Mouse (Mus musculus) inflammation-experienced regulatory T-cells, adult 16 weeks (primary cell): ENCODE results near the gene BC024063. TPM values are rescaled to one million over a fixed set of nuclear protein-coding genes. Genes with fewer than 3 reads are reported as not detected.

Experiments used
- polyA plus RNA-seq: library from polyadenylated mRNA; unstranded; fragments of 100-300 nt; shearing (Covaris generic); gene quantifications from one replicate; pipeline ENCODE4 v1.2.1, GENCODE M21; 2017

Gene BC024063
- 9.7 TPM for polyA plus RNA-seq

GRCm38 (mm10) chr10:82082728-82083621 lies at the start of gene BC024063:
Gene BC024063, plus strand, starts transcription at chr10:82083353.

GRCm38 (mm10) chr10:82047597-82048459 lies 35.3 kb upstream of the BC024063 start, which contains the start of gene Zfp873:
Gene Zfp873, plus strand, starts transcription at chr10:82048123.

GRCm38 (mm10) chr10:82127850-82128401 lies 44.8 kb downstream of the BC024063 start, which contains the start of gene AU041133:
Gene AU041133, plus strand, starts transcription at chr10:82128013.

Other genes with a start within 250 kb of the BC024063 start
- 13.7 TPM for gene Gm32687, start 219.4 kb upstream of the BC024063 start, polyA plus RNA-seq
- gene Zfp781, start 152.9 kb upstream of the BC024063 start, polyA plus RNA-seq: 3.9 TPM
- gene Zfp873, start 35.2 kb upstream of the BC024063 start, polyA plus RNA-seq: 14.3 TPM
- 15.4 TPM for gene AU041133, start 44.7 kb downstream of the BC024063 start, polyA plus RNA-seq
- gene Zfp938, start 157.9 kb downstream of the BC024063 start, polyA plus RNA-seq: 15.7 TPM
- gene 4932415D10Rik, start 233.2 kb downstream of the BC024063 start, polyA plus RNA-seq: not detected